Mouse (Mus musculus): ENCODE results near the gene A330070K13Rik. TPM values are rescaled to one million over a fixed set of nuclear protein-coding genes. Genes with fewer than 3 reads are reported as not detected.

Gene A330070K13Rik
- not detected for total RNA-seq (2023)

GRCm38 (mm10) chr5:130384222-130384912 lies at the start of gene A330070K13Rik:
TSS of gene A330070K13Rik (minus strand) at chr5:130384631.

GRCm38 (mm10) chr5:130369237-130369636 lies 15.2 kb downstream of the A330070K13Rik start, which contains the start of gene Caln1:
TSS of gene Caln1 (plus strand) at chr5:130369455.

Other genes starting within 250 kb of the A330070K13Rik start
- 1 to 10 TPM; 3.7 to 6.5 TPM for gene Kctd7, start 239.8 kb downstream of the A330070K13Rik start, total RNA-seq (2023)
- gene Rabgef1, start 212.8 kb downstream of the A330070K13Rik start, total RNA-seq (2023) = 10 to 100 TPM; 87.7 to 94.4 TPM
- gene Tmem248, start 167.6 kb downstream of the A330070K13Rik start, total RNA-seq (2023) = 10 to 100 TPM; 45.2 to 46.6 TPM
- 10 to 100 TPM; 37.3 to 44.0 TPM for gene Sbds, start 129.1 kb downstream of the A330070K13Rik start, total RNA-seq (2023)
- gene Tyw1, start 129.0 kb downstream of the A330070K13Rik start, total RNA-seq (2023) = 1 to 10 TPM; 9.5 to 9.7 TPM
- gene Caln1, start 15.2 kb downstream of the A330070K13Rik start, total RNA-seq (2023) = not detected